Mouse (Mus musculus) common myeloid progenitor, adult 5-6 weeks (primary cell): Measurements from ENCODE around the gene Kif11. TPM values are rescaled to one million over a fixed set of nuclear protein-coding genes. Genes with fewer than 3 reads are reported as not detected.

ENCODE experiments used
- ATAC-seq: replicated peaks from 2 replicates; pipeline ENCODE4 v1.8.0; 2016; ENCODE audit warnings: low read depth, mild to moderate bottlenecking, moderate TSS enrichment, inconsistent platforms; ENCODE audit not compliant: poor library complexity, severe bottlenecking
- total RNA-seq: library from RNA; stranded (forward); fragments of 200-1000, 187-1606 nt; gene quantifications from 2 replicates; pipeline ENCODE4 v1.2.3, GENCODE M21; 2017

Gene Kif11
- total RNA-seq, 1 experiment from 2014 or later, result 184 TPM

DNA sequence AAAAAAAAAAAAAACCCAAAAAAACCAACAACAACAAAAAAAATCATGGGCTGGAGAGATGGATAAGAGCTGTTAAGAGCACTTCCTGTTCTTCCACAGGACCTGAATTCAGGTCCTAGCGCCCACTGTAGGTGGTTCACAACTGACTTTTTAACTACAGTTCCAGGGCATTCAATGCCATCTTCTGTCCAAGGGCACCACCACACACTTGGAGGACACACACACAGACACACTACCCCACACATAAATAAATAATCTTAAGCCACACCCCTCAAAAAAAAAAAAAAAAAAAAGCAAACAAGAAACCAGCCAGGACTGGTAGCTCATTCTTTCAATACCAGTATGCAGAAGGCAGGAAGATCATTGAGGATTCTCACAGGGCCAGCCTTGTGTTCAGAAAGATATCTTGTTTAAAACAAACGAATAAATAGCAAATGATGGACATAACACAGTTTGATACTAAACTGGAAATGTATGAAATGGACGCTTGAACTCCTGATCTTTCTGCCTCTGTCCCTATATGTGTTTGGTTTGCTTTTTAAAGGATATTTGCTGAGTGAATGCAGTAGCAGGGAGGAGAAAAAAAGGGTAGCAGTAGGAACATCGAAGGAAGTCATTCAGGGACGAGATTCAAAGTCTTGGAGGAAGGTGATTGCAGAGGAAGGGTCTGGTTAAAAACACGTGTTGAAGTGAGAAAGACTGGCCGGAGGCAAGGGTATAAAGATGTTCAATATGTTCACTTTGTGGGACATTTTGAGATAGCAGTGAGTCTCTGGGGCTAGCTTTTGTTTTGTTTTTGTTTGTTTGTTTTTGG is 1.1 kb upstream of the Kif11 start:
- no peak for ATAC-seq

DNA sequence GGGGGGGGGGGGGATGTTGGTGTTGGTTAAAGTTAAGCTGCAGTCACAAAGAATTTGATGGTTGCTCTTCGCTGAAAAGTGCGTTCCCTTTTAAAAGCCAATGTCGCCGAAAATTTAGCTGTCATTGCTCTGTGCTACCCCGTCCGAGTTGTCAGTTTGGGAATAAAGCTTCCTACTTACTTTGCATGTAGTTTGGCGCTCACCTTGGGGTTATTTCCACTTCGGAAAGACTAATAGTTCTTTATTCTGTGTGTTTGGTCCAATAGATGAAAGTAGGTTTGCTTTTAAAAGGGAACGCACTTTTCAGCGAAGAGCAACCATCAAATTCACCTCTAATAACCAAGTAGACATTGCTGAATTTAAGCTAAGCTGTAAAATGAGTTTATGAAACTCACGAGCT is 638 bp downstream of the Kif11 start:
- ATAC-seq, result no peak

DNA sequence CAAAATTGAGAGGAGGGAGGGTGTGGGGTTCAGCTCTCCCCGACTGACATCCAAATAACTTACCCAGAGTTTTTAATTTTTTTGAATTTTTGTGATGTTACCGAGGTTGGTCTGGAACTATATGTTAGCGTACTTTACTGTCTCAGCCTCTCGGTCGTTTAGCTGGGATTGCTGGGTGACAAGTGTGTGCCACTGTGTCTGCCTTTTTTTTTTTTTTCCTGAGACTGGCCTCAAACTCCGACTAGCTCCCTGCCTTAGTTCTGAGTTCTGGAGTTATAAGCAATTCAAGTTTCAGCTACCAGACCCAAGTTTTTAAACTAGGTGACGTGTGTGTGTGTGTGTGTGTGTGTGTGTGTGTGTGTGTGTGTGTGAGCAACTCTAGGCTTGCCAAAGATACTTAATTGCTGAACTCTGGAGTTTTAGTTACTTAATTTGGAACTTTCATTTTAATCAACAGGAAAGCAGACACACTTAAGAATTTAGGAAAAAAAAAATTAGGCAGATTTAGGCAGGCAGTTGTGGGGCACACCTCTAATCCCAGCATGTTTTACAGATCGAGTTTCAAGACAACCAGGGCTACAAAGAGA is 1.3 kb downstream of the Kif11 start:
- no peak for ATAC-seq

DNA sequence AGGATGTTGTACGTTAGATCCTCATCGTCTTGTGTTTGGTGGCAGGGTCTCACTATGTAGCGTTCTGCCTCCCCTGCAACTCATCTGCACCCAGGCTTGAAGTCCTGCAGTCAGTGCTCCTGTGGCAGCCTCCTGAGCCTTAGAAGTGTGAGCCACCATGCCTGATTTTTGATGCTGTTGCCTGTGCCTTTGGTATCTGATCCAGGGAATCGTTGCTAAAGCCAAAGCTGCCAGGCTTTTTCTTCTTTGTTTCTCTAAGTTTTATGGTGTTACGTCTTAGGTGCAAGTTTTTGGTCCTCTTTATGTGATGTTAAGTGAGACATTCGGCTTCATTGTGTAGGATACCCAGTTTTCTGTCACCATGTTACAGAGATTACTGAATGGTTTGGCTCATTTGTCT is 2.6 kb downstream of the Kif11 start:
- ATAC-seq, result no peak

DNA sequence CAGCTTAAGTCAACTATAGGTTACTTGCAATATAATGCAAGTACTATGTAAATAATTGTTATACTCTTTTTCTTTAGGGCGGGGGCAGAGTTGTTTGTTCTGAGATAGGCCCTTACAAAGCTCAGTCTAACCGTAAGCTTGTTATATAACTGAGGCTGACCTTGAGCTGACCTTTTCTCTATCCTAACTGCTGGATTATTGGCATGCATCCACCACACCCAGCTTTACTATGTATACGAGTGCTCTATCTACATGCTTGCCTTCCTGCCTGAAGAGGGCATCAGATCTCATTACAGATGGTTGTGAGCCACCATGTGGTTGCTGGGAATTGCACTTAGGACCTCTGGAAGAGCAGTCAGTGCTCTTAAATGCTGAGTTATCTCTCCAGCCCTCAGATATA is 9.9 kb downstream of the Kif11 start:
- ATAC-seq, result no peak

DNA sequence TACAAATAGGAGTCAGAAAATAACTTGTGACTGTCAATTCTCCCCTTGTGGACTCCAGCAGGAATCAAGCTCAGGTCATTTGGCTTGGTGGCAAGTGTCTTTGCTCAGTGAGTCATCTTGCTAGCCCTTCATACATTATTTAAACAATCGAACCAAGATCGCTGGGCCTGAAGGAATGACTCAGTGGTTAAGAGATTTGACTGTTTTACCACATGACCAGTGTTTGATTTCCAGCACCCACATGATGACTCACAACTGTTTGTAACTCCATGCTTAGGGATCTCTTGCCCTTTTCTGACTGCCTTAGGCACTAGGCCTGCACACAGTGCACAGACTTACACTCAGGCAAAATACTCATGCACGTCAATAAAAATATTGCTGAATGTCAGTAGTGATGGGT is 15.7 kb downstream of the Kif11 start:
- ATAC-seq, result no peak

DNA sequence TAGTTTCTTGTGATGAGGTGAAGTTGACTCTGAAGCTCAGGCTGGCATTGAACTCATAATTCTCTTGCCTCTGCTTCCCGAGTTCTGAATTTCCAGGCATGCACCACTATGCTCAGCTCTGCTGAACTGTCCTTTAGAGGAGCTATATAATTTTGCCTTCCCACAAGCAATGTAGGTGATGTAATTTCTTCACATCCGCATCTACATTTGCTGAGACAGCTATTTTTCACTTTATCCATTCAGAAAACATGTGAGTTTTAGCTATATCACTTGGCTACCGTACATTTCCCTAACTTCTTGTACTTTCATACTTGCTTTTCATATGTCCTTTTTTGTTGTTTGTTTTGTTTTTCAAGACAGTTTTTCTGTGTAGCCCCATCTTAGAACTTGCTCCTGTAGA is 20.1 kb downstream of the Kif11 start:
- ATAC-seq, result no peak

DNA sequence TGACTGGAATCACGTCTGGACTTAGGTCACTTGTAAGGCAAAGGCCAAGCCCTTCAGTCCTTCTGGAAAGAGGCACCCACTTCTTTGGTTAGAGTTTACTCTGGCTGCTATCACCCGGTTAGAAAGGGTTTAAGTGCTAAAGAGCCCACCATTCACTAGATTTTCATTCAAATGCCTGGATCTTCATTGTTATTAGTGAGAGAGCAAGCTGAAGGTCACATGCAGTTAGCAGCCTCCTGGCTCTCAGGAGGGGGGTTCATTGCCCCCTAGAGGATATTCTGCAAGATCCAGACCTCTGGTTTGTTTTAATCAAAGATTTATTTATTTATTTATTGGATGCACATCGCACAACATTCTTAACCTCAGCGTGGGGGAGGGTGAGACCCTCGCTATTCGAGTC is 24.7 kb downstream of the Kif11 start:
- ATAC-seq, result no peak

DNA sequence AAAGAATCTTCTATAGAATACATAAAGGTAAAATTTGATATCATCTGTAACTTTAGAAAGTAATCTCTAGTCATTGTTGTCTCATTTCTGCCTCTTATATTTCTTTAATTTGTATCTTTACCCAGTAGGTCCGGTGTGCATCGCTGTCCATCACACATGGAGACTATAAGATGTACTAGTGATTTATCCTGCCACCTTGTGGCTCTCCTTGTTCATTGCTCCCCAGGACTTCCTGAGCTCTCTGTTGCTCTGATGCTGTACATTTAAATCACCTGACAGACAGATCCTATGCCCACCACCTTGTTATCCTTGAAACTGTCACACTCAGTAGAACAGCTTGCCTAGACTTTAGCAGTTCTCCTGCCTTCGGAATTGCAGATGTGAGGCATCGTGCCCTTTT is 42.1 kb downstream of the Kif11 start:
- peak; percentile 82 for ATAC-seq

DNA sequence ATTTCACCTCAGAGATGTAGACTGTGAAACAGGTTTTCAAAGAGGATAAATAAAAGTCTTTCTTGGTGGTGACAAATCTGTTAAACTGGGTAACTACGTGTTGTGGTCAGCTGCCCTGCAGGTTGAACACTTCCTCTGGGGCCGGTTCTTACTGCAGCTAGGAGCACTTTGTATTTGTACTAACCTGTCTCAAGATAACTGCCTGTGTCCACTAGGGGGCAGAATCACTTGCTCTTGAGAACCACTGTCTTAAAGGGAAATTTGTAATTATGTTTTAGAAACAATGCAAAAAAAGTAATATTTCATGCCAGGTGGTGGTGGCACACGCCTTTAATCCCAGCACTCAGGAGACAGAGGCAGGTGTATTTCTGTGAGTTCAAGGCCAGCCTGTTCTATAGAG is 43.4 kb downstream of the Kif11 start:
- ATAC-seq, result peak; percentile 89

DNA sequence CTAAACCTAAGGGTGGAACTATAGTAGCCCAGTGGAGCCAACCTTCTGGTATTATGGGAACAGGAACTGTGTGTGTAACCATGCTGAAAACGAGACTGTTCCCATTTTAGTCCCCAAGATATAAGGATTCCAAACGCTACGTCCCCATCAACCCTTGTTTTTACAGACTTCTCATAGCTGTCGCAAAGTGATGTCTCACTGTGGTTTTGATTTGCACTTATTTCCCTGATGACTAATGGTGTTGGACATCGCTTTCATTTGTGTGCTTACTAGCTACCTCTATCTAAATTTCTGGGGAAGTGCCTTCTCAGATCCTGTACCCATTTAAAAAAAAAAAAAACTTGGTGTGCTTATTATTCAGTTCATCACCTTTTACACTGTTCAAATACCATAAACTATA is 52.4 kb downstream of the Kif11 start:
- peak; percentile 42 for ATAC-seq

DNA sequence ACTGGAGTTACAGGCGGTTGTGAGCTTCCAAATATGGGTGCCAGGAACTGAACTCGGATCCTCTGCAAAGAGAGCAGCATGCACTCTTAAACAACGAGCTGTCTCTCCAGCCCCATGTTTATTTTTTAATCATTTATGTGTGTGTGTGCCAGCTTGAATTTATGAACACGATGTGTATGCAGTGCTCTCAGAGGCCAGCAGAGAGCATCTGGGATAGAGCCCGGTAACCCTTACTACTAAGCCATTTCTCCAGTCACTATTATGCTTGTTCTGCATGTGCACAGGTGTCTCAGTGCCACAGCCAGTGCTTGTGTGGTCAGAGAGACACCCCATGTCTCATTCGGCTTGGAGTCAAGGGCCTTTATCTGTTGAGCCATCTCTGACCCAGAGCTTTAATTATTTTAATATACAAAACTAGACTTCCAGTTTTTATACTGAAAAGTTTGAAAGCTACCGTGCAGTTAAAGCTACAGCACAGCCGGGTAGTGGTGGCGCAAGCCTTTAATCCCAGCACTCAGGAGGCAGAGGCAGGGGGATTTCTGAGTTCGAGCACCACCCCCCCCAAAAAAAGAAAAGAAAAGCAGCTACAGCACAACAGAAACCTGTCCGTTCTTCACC is 55.0 kb downstream of the Kif11 start:
- no peak for ATAC-seq

DNA sequence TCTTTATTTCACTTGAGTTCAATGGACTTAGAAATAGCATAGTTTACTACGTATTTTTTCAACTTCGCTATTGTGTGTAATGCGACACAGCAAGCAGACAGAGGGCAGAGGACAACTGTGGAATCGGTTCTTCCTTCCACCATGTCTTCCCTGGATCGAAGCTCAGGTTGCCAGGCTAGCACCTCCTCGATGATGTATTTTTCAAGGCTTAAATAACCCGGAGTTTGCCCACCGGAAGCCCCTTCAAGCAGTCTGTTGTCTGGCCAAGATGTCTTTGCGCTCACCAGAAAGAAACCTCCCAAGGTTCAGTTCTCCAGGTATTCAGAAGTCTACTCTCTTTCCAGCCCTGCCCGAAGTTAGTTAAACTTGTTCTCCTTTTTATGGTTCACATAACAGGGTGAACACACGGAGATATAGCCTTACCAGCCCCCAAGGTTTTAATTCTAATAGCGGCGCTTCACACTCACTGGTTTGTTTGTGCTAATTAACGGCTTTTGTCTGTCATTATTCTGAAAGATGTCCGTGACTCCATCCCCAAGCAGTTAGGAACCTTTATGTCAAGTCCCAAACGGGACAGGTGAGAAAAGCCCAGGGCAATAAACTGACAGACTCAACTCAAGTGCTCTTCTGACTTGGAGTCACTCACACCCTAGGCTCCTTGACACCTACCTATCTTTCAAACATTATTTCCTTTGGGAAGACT is 56.8 kb downstream of the Kif11 start:
- no peak for ATAC-seq

DNA sequence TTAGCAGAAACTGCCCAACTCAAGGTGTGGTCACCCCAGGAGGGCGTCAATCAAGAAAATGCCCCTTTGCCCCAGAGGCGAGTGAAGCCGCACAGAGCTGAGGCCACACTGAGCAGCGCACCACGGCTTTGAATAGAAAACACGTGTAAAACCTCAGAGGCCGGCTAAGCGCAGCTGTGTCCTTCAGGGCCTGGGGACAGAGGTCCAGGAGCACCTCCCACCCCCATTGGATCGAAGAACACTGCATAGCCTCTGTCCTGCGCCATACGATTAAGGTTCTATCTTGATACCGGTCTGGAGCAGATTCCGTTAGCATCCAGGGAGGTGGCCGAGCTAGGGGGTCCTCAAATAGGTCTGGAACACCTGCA is 57.7 kb downstream of the Kif11 start:
- ATAC-seq, result no peak

DNA sequence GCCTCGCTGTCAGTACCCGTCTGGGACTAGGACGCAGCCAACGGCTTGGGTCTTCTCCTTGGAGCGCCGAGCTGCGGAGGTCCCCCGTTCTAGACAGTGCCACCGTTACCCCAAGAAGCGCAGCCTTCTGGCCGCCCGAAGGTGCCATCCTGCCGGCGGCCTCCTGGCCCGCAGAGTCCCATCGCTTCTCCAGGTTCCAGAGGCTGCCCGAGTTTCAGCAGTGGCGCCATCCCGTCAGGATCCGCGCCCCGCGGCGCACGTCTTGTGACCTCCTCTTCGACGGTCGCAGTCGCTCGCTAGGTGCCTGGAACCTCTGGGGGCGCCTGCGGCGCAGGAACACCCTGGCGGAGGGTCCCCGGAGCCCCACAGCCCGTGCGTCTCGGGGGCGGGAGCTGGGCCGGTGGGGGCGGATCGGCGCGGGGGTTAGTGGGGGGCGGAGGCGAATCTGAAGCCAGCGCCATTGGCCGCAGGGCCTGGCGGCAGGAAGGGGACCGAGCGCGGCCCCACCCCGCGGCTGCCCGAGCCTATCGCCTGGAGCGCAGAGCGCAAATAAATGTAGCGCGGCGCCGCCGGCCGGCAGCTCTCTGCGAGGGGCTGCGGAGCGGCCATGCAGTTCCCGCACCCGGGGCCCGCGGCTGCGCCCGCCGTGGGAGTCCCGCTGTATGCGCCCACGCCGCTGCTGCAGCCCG is 58.2 kb downstream of the Kif11 start, which contains the start of gene Hhex:
Gene Hhex, plus strand, starts transcription at position 548 of the 689 bp plus-strand sequence.
- ATAC-seq, result peak; percentile 34

DNA sequence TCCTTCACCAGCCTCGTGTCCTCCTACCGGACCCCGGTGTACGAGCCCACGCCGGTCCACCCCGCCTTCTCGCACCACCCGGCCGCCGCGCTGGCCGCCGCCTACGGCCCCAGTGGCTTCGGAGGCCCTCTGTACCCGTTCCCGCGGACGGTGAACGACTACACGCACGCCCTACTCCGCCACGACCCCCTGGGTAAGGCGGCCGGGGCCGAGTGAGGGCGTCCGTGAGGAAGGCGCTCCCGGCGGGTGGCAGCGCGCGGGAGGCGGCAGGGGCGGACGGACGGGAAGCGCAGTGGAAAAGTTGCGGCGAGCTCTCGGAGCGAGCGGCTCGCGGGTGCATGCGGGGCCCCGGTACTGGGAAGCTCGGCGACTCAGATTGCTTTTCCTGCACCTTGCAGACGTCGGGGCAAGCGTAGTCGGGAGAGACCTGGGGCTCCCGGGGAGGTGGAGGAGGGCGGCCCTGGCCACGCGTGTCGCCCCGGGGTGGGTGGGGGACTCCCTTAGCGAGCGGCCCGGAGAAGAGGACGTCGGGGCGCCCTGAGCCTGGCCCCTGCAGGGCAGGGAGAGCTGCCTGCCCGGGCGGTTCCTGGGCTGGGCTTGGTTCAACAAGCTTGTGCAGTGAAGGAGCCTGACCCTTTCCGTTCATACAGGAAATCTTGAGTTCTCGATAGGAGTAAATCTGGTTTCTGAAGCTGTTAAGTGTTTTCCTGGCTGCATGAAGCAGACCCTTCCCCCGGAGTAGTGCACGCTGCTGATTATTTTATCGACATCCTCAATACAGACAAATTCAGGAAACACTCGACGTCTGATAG is 59.0 kb downstream of the Kif11 start:
- peak; percentile 73 for ATAC-seq

DNA sequence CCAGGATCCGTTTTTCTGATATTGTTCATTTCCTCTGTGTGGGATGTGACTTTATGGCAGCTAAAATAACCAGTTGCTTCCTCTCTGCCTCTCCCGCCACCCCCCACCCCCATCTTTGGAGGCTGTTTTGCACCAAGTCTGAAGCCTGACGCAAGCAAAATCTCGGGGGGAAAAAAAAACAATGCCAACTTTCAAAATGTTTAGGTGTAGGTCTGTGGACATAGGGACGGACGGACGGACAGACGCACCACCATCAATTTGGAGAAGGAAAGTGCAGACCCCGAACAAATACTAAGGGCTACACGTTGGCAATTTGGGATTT is 59.6 kb downstream of the Kif11 start:
- no peak for ATAC-seq

DNA sequence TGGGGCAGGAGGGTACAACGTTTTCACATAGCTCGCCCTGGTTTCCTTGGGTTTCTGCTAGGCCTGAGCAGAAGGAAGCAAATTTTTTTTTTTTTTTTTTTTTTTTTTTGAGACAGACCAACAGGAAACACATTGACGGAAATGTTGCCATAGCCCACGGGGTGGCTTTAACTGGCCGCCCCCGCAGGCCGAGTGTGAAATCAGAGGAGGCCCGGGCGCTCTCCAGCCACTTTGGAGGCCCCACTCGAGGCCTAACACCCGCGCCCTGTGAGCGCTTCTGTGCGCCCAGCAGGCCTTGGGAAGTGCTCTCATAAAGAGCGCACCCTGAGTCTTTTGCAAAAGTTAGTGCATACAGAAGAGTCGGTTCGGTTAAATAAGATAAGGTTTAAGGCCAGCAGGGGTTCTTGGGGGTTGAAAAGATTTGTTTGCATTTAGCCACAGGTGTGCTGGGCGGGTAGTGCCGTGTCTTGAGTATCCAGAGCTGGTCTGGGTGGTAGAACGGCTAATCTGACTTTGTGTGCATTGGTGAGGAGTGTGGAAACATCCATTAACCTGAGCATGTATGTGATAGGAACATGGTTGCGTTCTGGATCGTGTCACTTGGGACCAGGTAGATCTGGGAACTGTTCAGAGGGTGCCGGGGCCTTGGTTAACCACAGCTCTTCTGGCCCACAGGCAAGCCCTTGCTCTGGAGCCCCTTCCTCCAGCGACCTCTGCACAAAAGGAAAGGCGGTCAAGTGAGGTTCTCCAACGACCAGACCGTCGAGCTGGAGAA is 60.5 kb downstream of the Kif11 start:
- peak; percentile 19 for ATAC-seq

DNA sequence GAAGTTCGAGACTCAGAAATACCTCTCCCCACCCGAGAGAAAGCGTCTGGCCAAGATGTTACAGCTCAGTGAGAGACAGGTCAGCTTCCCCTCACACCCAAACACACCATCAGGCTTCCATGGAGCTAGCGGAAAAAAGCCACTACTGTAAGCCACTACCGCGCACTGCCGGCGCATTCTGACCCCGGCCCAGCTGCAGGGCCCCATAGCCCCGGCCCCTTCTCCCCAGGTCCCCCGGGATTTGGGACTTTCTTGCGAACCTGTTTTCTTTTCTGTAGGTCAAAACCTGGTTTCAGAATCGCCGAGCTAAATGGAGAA is 61.0 kb downstream of the Kif11 start:
- no peak for ATAC-seq
